Mouse (Mus musculus) midbrain, embryonic 11.5 days (tissue): ENCODE measurements around the gene Caln1. TPM values are rescaled to one million over a fixed set of nuclear protein-coding genes. Genes with fewer than 3 reads are reported as not detected.

Source experiments
- ATAC-seq: fragments of 200-750 bp; cut with Nextera tagmentation; 2 replicates; pipeline ENCODE4 v1.8.0; 2017; ENCODE audit warnings: moderate TSS enrichment, moderate library complexity; ENCODE audit not compliant: low FRiP score
- DNase-seq: peaks from one replicate; pipeline ENCODE4 v3.0.0; 2015; ENCODE audit warnings: low spot score; ENCODE audit errors: missing footprints
- H3K27ac ChIP-seq: fragments of 300-500 bp; sonication (generic); 2 replicates; pipeline ENCODE4 v1.5.1; 2014; ENCODE audit warnings: low read depth, low read length
- H3K27me3 ChIP-seq: fragments of 300-500 bp; sonication (generic); 2 replicates; pipeline ENCODE4 v1.6.1; 2014; ENCODE audit warnings: mild to moderate bottlenecking, low read length, moderate library complexity, mixed read lengths; ENCODE audit not compliant: control insufficient read depth, insufficient read depth
- H3K36me3 ChIP-seq: fragments of 300-500 bp; sonication (generic); 2 replicates; pipeline ENCODE4 v1.6.1; 2014; ENCODE audit warnings: mild to moderate bottlenecking, low read length, moderate library complexity, mixed read lengths; ENCODE audit not compliant: control insufficient read depth, insufficient read depth
- H3K4me1 ChIP-seq: fragments of 300-500 bp; sonication (generic); 2 replicates; pipeline ENCODE4 v1.6.1; 2014; ENCODE audit warnings: low read length; ENCODE audit not compliant: control insufficient read depth, insufficient read depth
- H3K4me2 ChIP-seq: fragments of 300-500 bp; sonication (generic); 2 replicates; pipeline ENCODE4 v1.6.1; 2014; ENCODE audit warnings: mild to moderate bottlenecking, moderate library complexity
- H3K4me3 ChIP-seq: fragments of 300-500 bp; sonication (generic); 2 replicates; pipeline ENCODE4 v1.5.1; 2014; ENCODE audit warnings: low read depth, low read length
- H3K9ac ChIP-seq: fragments of 300-500 bp; sonication (generic); 2 replicates; pipeline ENCODE4 v1.6.1; 2014; ENCODE audit warnings: low read length
- H3K9me3 ChIP-seq: fragments of 300-500 bp; sonication (generic); 2 replicates; pipeline ENCODE4 v1.6.1; 2016; ENCODE audit warnings: low read length; ENCODE audit not compliant: control insufficient read depth
- WGBS: fragments of 180-500 bp; shearing (Covaris S2); extraction: QIAGEN DNeasy Blood & Tissue Kit; methylation state at CpG from one replicate; pipeline ENCODE4 v1.1.7; 2014; 5-methylcytosine and 5-hydroxymethylcytosine counted together
- polyA plus RNA-seq: library from polyadenylated mRNA; unstranded; fragments of >200 nt; fragmentation: Nextera tagmentation; extraction: Ambion mirVana; gene quantifications from 2 replicates; pipeline ENCODE4 v1.2.1, GENCODE M21; 2014

The Caln1 gene
- polyA plus RNA-seq, 1 experiment from 2014 or later = 0.34 TPM

- no peak for ATAC-seq
- Histone ChIP-seq H3K36me3 (no peaks in the 10 kb centered on the region), H3K9me3 (no peaks in the 10 kb centered on the region), H3K4me3 (no peak overlapping the region), H3K4me1 (no peaks in the 10 kb centered on the region), H3K9ac (no peak overlapping the region), H3K27me3 (no peaks in the 10 kb centered on the region), H3K27ac (no peak overlapping the region), H3K4me2 (no peak overlapping the region)
- WGBS = 82% methylated on average over 3 of the region's 3 CpGs
- no peak for DNase-seq
Observed at GRCm38 (mm10) chr5:130707755-130708154, 338.5 kb downstream of the Caln1 start.

GRCm38 (mm10) chr5:130708616-130709015 is 339.4 kb downstream of the Caln1 start:
- Histone ChIP-seq H3K9me3 (no peaks in the 10 kb centered on the region), H3K27ac (no peak overlapping the region), H3K27me3 (no peaks in the 10 kb centered on the region), H3K4me3 (no peak overlapping the region), H3K4me2 (no peak overlapping the region), H3K36me3 (no peaks in the 10 kb centered on the region), H3K4me1 (no peaks in the 10 kb centered on the region), H3K9ac (no peak overlapping the region)
- DNase-seq (no peak), ATAC-seq (no peak)
- WGBS = 60% methylated on average over 4 of the region's 4 CpGs

GRCm38 (mm10) chr5:130711643-130712042 is 342.4 kb downstream of the Caln1 start:
- 94% methylated on average over 2 of the region's 2 CpGs for WGBS
- Histone ChIP-seq H3K9ac (no peak overlapping the region), H3K27me3 (no peaks in the 10 kb centered on the region), H3K4me2 (no peak overlapping the region), H3K4me3 (no peak overlapping the region), H3K9me3 (no peaks in the 10 kb centered on the region), H3K4me1 (no peaks in the 10 kb centered on the region), H3K36me3 (no peaks in the 10 kb centered on the region), H3K27ac (no peak overlapping the region)
- DNase-seq (no peak), ATAC-seq (no peak)

GRCm38 (mm10) chr5:130712281-130712680 is 343.0 kb downstream of the Caln1 start:
- ATAC-seq = no peak
- 86% methylated on average over 1 of the region's 1 CpGs for WGBS

GRCm38 (mm10) chr5:130715181-130715580 is 345.9 kb downstream of the Caln1 start:
- Histone ChIP-seq H3K9me3 (no peaks in the 10 kb centered on the region), H3K4me2 (no peak overlapping the region), H3K4me3 (no peak overlapping the region), H3K36me3 (no peaks in the 10 kb centered on the region), H3K27me3 (no peaks in the 10 kb centered on the region), H3K27ac (no peak overlapping the region), H3K4me1 (no peaks in the 10 kb centered on the region), H3K9ac (no peak overlapping the region)
- no peak for ATAC-seq
- 85% methylated on average over 4 of the region's 4 CpGs for WGBS
- DNase-seq = no peak

More at GRCm38 (mm10) chr5:130712281-130712680, 343.0 kb downstream of the Caln1 start:
- Histone ChIP-seq H3K4me3 (no peak overlapping the region), H3K27ac (no peak overlapping the region), H3K36me3 (no peaks in the 10 kb centered on the region), H3K4me2 (no peak overlapping the region), H3K4me1 (no peaks in the 10 kb centered on the region), H3K9ac (no peak overlapping the region), H3K9me3 (no peaks in the 10 kb centered on the region), H3K27me3 (no peaks in the 10 kb centered on the region)
- DNase-seq = no peak

GRCm38 (mm10) chr5:130718385-130718784 is 349.1 kb downstream of the Caln1 start:
- H3K27ac ChIP-seq = no peak overlapping the region
- no peaks in the 10 kb centered on the region for H3K4me1 ChIP-seq
- H3K9me3 ChIP-seq = no peaks in the 10 kb centered on the region
- no peak overlapping the region for H3K4me2 ChIP-seq
- no peak for ATAC-seq
- H3K27me3 ChIP-seq = no peaks in the 10 kb centered on the region
- DNase-seq = no peak
- WGBS = 72% methylated on average over 9 of the region's 9 CpGs
- H3K9ac ChIP-seq = no peak overlapping the region
- no peaks in the 10 kb centered on the region for H3K36me3 ChIP-seq
- H3K4me3 ChIP-seq = no peak overlapping the region

- whole genome bisulfite sequencing = 65% methylated on average over 13 of the region's 13 CpGs
- Histone ChIP-seq H3K9me3 (no peaks in the 10 kb centered on the region), H3K4me1 (no peaks in the 10 kb centered on the region), H3K4me2 (no peak overlapping the region), H3K36me3 (no peaks in the 10 kb centered on the region), H3K9ac (no peak overlapping the region), H3K27me3 (no peaks in the 10 kb centered on the region), H3K27ac (no peak overlapping the region), H3K4me3 (no peak overlapping the region)
- DNase-seq (no peak), ATAC-seq (no peak)
Observed at GRCm38 (mm10) chr5:130742171-130742570, 372.9 kb downstream of the Caln1 start.

GRCm38 (mm10) chr5:130757517-130757916 is 388.3 kb downstream of the Caln1 start:
- Histone ChIP-seq H3K27me3 (no peaks in the 10 kb centered on the region), H3K4me1 (no peaks in the 10 kb centered on the region), H3K9ac (no peak overlapping the region), H3K4me3 (no peak overlapping the region), H3K9me3 (no peaks in the 10 kb centered on the region), H3K4me2 (no peak overlapping the region), H3K27ac (no peak overlapping the region), H3K36me3 (no peaks in the 10 kb centered on the region)
- WGBS = 82% methylated on average over 3 of the region's 3 CpGs
- DNase-seq = no peak
- no peak for ATAC-seq

- 94% methylated on average over 6 of the region's 6 CpGs for WGBS
- ATAC-seq = no peak
- no peak for DNase-seq
- H3K36me3 ChIP-seq = no peaks in the 10 kb centered on the region
- H3K27me3 ChIP-seq = no peaks in the 10 kb centered on the region
- H3K9me3 ChIP-seq = no peaks in the 10 kb centered on the region
- no peak overlapping the region for H3K9ac ChIP-seq
- H3K27ac ChIP-seq = no peak overlapping the region
- no peak overlapping the region for H3K4me3 ChIP-seq
- no peaks in the 10 kb centered on the region for H3K4me1 ChIP-seq
- no peak overlapping the region for H3K4me2 ChIP-seq
Observed at GRCm38 (mm10) chr5:130765784-130766183, 396.5 kb downstream of the Caln1 start.
